ENCODE assay signal across 11 mouse cellular contexts in the genomic region with DNA sequence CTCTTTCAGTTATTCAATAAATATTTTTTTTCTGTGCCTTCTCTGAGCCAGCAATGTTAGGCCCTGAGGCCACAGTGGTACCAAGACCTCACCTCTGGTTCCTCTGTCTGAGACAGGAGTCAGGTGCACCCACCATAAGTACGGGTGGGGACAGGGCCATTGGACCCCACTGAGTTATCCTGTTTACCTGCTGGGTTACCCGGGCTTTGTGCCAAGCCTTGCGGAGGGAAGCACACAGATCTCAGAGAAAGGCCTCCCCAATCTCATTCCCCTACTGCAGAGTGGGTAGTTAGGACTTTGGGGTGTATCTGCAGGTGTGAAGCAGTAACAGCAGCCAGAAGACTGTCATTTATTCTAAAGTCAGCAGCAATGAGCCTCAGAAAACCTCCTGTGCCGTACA. TPM values are rescaled to one million over a fixed set of nuclear protein-coding genes. Genes with fewer than 3 reads are reported as not detected.
DNase-seq lines count a peak whose midpoint lies in the region; ATAC-seq and TF ChIP-seq lines count a peak whose summit lies in the region.
"Had no signal": no experiment of that assay in that cellular context is flagged by ENCODE, and none has a peak within 500 bp of the region (broad histone marks: within the 10 kb centered on the region; RNA-seq: fewer than 3 reads in every experiment).

No protein-coding gene starts in this region.

- peak overlapping the region; percentile 95 to 96 for H3K27ac ChIP-seq in heart, embryonic 14.5 days (replicated peaks in 1 of 2; ENCODE audit: control insufficient read depth in 1 of 2, insufficient read depth in 1 of 2, low read depth in 2 of 2, low read length in 2 of 2)
- H3K27ac ChIP-seq in liver, postnatal 0 days (ENCODE audit: low read depth) = peak overlapping the region; percentile 51; the same call in 1 of the 2 replicates
- H3K27ac ChIP-seq in limb, embryonic 15.5 days = peak overlapping the region; percentile 43; the same call in 1 of the 2 replicates
- H3K27ac ChIP-seq: midbrain, embryonic 15.5 days; neural tube, embryonic 13.5 days had no signal

- H3K4me1 ChIP-seq in heart, embryonic 14.5 days (ENCODE audit: control insufficient read depth in 2 of 2, insufficient read depth in 2 of 2, low read length in 2 of 2) = peaks cover 30 to 52% of the 10 kb centered on the region in 2 experiments
- H3K4me1 ChIP-seq in liver, postnatal 0 days (ENCODE audit: insufficient read depth) = peaks cover 18% of the 10 kb centered on the region
- H3K4me1 ChIP-seq in limb, embryonic 15.5 days = peaks cover 23% of the 10 kb centered on the region
- H3K4me1 ChIP-seq: midbrain, embryonic 15.5 days; neural tube, embryonic 13.5 days had no signal

- intact Hi-C loops in heart, postnatal 36 days (cut with DNase I) = no loop called here

- 69% methylated on average over 4 of the region's 4 CpGs for WGBS in heart, embryonic 14.5 days
- WGBS in liver, postnatal 0 days (ENCODE audit: insufficient replicate concordance) = 66% methylated on average over 4 of the region's 4 CpGs
- 81% methylated on average over 4 of the region's 4 CpGs for WGBS in limb, embryonic 15.5 days

- H3K36me3 ChIP-seq in heart, embryonic 14.5 days (ENCODE audit: control insufficient read depth, insufficient read depth, low read length) = peaks cover 56% of the 10 kb centered on the region
- H3K36me3 ChIP-seq in liver, postnatal 0 days (replicated peaks; ENCODE audit: insufficient read depth, low read length) = peaks cover 13% of the 10 kb centered on the region; the same call in 1 of the 2 replicates
- peaks cover 51% of the 10 kb centered on the region for H3K36me3 ChIP-seq in limb, embryonic 15.5 days

- no peaks in the 10 kb centered on the region for H3K9me3 ChIP-seq in heart, embryonic 14.5 days (ENCODE audit: control insufficient read depth, low read length)
- no peaks in the 10 kb centered on the region for H3K9me3 ChIP-seq in liver, postnatal 0 days (ENCODE audit: low read length)
- no peaks in the 10 kb centered on the region for H3K9me3 ChIP-seq in limb, embryonic 15.5 days
- H3K9me3 ChIP-seq: midbrain, embryonic 15.5 days; neural tube, embryonic 13.5 days had no signal

- H3K27me3 ChIP-seq in heart, embryonic 14.5 days (ENCODE audit: control insufficient read depth, insufficient read depth, low read length) = no peaks in the 10 kb centered on the region
- no peaks in the 10 kb centered on the region for H3K27me3 ChIP-seq in liver, postnatal 0 days (ENCODE audit: insufficient read depth, low read length)
- H3K27me3 ChIP-seq in limb, embryonic 15.5 days = no peaks in the 10 kb centered on the region
- H3K27me3 ChIP-seq: midbrain, embryonic 15.5 days; neural tube, embryonic 13.5 days had no signal

- no peak for TF ChIP-seq EP300 in liver, postnatal 0 days (IDR thresholded peaks at IDR 0.05; ENCODE audit: low read depth)

- no peak overlapping the region for H3K4me2 ChIP-seq in heart, embryonic 14.5 days (ENCODE audit: low read length)
- H3K4me2 ChIP-seq in liver, postnatal 0 days (ENCODE audit: low read depth, low read length) = no peak overlapping the region
- no peak overlapping the region for H3K4me2 ChIP-seq in limb, embryonic 15.5 days
- H3K4me2 ChIP-seq: midbrain, embryonic 15.5 days; neural tube, embryonic 13.5 days had no signal

- peak; percentile 47 for DNase-seq in cerebellum, adult 8-10 months
- DNase-seq in cerebellum, adult 11-12 months = no peak
- no peak for DNase-seq in heart, postnatal 36 days
- DNase-seq in liver, postnatal 0 days = no peak
- DNase-seq in liver (no peak), MN1 (ENCODE audit: low spot score) (no peak)
- DNase-seq: thymus, postnatal 4 days had no signal

- no peak for ATAC-seq in heart, embryonic 14.5 days (ENCODE audit: insufficient number of reproducible peaks, insufficient read depth, low FRiP score, low read depth)
- no peak for ATAC-seq in liver, postnatal 0 days
- no peak for ATAC-seq in limb, embryonic 15.5 days (ENCODE audit: insufficient number of reproducible peaks, low FRiP score, low TSS enrichment, low read depth)
- ATAC-seq: midbrain, embryonic 15.5 days had no signal

- TF ChIP-seq CTCF in liver, postnatal 0 days (IDR thresholded peaks at IDR 0.05; ENCODE audit: low read depth) = no peak

- H3K9ac ChIP-seq in heart, embryonic 14.5 days (ENCODE audit: low read length) = peak overlapping the region; percentile 55
- H3K9ac ChIP-seq in liver, postnatal 0 days (replicated peaks) = no peak overlapping the region
- H3K9ac ChIP-seq in limb, embryonic 15.5 days = no peak overlapping the region
- H3K9ac ChIP-seq: midbrain, embryonic 15.5 days; neural tube, embryonic 13.5 days had no signal

- no peak overlapping the region for H3K4me3 ChIP-seq in heart, embryonic 14.5 days (ENCODE audit: control insufficient read depth in 1 of 2, insufficient read depth in 1 of 2, low read depth in 1 of 2, low read length in 2 of 2)
- H3K4me3 ChIP-seq in liver, postnatal 0 days (ENCODE audit: low read depth, low read length) = no peak overlapping the region
- no peak overlapping the region for H3K4me3 ChIP-seq in limb, embryonic 15.5 days
- H3K4me3 ChIP-seq: midbrain, embryonic 15.5 days; neural tube, embryonic 13.5 days had no signal

RNA-seq across cellular contexts. Expression of gene Dusp1, which starts 50.0 kb away (rescaled TPM):
- 30.2 and 36.9 TPM in 2 replicates for polyA plus RNA-seq in heart, embryonic 14.5 days (2014; fragmentation: Nextera tagmentation; extraction: Ambion mirVana)
- total RNA-seq in heart, postnatal 36 days (2021) = 100 to 1,000 TPM in 1 of 2 experiments, 10 to 100 TPM in 1; 49.6 to 105 TPM
- polyA plus RNA-seq in liver, postnatal 0 days (2015; fragmentation: Nextera tagmentation; extraction: Ambion mirVana) = 13.4 and 14.2 TPM in 2 replicates
- polyA plus RNA-seq in limb, embryonic 15.5 days (2015; fragmentation: Nextera tagmentation; extraction: Ambion mirVana) = 27.3 and 32.5 TPM in 2 replicates

RNA-seq across cellular contexts. Expression of gene Ergic1, which starts 50.6 kb away (rescaled TPM):
- 120 and 121 TPM in 2 replicates for polyA plus RNA-seq in heart, embryonic 14.5 days (2014; fragmentation: Nextera tagmentation; extraction: Ambion mirVana)
- total RNA-seq in heart, postnatal 36 days (2021) = 10 to 100 TPM; 47.5 to 56.2 TPM
- polyA plus RNA-seq in liver, postnatal 0 days (2015; fragmentation: Nextera tagmentation; extraction: Ambion mirVana) = 34.4 and 35.0 TPM in 2 replicates
- 122 and 130 TPM in 2 replicates for polyA plus RNA-seq in limb, embryonic 15.5 days (2015; fragmentation: Nextera tagmentation; extraction: Ambion mirVana)

RNA-seq across cellular contexts. Expression of gene Atp6v0e, which starts 51.1 kb away (rescaled TPM):
- 227 and 228 TPM in 2 replicates for polyA plus RNA-seq in heart, embryonic 14.5 days (2014; fragmentation: Nextera tagmentation; extraction: Ambion mirVana)
- 10 to 100 TPM; 58.6 to 68.7 TPM for total RNA-seq in heart, postnatal 36 days (2021)
- 122 and 126 TPM in 2 replicates for polyA plus RNA-seq in liver, postnatal 0 days (2015; fragmentation: Nextera tagmentation; extraction: Ambion mirVana)
- polyA plus RNA-seq in limb, embryonic 15.5 days (2015; fragmentation: Nextera tagmentation; extraction: Ambion mirVana) = 247 and 248 TPM in 2 replicates

Comparison
In these comparisons a context has a peak if more than half of its experiments do, and no peak if none do; other contexts are left out.
1. H3K27ac ChIP-seq: peak in every context shown above with its lines; median percentile 96 in heart, embryonic 14.5 days; 51 in liver, postnatal 0 days; 43 in limb, embryonic 15.5 days.